Mouse (Mus musculus) testis, postnatal 14 days (tissue): ENCODE data around the gene Jdp2.

Experiments
- DNase-seq: peaks from one replicate; pipeline ENCODE4 v3.0.0; 2021; ENCODE audit warnings: low spot score

The Jdp2 gene

DNA sequence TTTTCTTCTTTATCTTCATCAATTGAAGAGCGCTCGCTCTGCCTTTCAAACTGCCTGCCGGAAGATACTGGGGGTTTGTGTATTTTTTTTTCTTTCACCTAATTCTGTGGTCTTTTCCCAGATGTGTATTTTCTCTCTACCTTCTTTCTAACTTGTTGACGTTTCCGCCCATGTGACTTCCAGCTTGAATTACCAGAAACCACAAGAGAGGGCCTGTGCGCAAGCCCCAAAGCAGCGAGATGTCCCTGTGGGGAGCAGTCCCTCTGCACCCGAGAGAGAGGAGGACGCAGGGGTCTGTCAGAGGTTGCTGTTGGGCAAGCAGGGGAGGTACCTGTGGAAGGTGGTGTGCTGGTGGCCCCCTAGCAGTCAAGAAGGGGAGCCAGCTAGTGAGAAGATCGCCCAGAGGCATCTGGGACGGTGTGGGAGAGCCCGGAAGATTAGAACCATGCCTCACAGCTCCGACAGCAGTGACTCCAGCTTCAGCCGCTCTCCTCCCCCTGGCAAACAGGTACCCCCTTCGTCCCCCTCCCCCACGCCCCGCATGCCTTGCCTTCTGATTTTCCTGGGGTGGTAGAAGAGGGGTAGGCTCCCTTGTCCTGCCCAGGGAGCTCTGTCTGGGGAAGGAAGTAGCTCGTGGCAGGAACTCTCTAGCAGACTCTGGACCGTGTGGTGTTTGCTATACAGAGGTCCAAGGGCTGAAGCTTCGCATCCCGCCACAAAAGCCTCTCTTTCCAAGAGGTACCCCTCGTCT is 87.8 kb downstream of the Jdp2 start, which contains the start of gene Batf:
Batf (plus strand) TSS at position 204 of the 751 bp plus-strand sequence.
- no peak for DNase-seq

DNA sequence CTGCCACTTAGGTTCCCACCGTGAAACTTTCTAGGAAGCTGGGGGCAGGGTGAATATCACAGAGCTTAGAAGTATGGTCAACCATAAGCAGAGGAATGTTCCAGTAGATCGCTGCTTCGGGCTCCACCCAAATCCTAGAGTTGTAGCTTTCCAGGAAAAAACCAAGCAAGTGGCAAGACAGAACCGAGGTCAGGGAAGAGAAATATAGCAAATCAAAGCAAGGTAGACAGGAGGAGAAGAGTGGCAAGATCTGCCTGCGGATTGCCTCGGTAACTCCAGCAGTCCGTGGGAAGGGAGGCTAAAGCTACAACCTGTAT is 88.3 kb downstream of the Jdp2 start:
- no peak for DNase-seq

DNA sequence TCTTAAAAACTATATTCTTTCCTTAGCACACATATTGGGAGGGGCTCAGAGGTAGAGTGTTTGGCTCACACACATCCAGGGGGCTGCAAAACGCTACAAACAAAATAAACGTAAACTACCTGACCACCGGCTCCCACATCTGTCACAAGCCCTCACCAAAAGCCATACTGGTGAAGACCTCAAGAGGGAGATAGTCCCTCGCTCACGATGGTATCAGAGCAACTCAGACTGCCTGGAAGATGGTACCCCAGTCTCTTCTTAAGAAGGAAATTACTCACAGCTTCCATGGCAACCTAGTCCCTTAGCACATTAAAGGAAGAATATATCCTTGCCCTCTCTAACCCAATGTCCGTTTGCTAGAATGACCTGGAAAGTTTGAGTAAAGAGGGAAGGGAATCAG is 89.0 kb downstream of the Jdp2 start:
- DNase-seq: no peak
